Comparison of ENCODE assay signal across 1 mouse cellular context in genomic region chr10:93162276-93162971, GRCm38 (mm10).
TF ChIP-seq lines count a peak whose summit lies in the region.

No protein-coding gene starts in this region.

TF ChIP-seq in MEL, 35 proteins besides CTCF, POLR2A, EP300 and RAD21 (continued from another document):
- TF ChIP-seq ZNF384 (IDR thresholded peaks at IDR 0.05; ENCODE audit: low read depth, low read length), result peak; percentile 14; the same call in 1 of the 2 replicates
- TF ChIP-seq ZC3H11A (IDR thresholded peaks at IDR 0.05; ENCODE audit: low read depth, low read length), result no peak
